ENCODE assay signal across 8 mouse cellular contexts in the genomic region with DNA sequence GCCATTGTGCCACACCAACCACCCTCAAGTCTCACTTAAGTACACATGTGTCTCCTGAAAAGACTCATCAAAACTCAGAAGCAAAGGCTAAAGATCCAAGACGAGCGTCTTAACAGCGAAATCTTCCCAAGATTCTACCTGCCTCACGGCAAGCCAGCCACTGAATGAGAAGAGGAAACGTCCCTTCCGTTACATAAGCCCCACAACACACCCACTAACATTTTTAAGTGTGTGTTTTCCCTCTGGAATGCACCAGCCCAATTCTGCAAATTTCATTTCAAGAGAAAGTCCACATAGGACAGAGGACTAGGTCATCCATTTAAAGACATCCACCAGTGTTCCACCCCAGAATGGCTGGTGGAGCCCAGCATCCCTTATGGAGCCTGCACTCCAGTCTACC. TPM values are rescaled to one million over a fixed set of nuclear protein-coding genes. Genes with fewer than 3 reads are reported as not detected.
DNase-seq lines count a peak whose midpoint lies in the region; ATAC-seq and TF ChIP-seq lines count a peak whose summit lies in the region.

No protein-coding gene starts in this region.

- peaks cover 16% of the 10 kb centered on the region for H3K4me1 ChIP-seq in limb, embryonic 10.5 days
- peaks cover 7% of the 10 kb centered on the region; the same call in 1 of the 2 replicates for H3K4me1 ChIP-seq in stomach, embryonic 14.5 days (ENCODE audit: control insufficient read depth, insufficient read depth, low read length)

- H3K36me3 ChIP-seq in limb, embryonic 10.5 days, result no peaks in the 10 kb centered on the region
- H3K36me3 ChIP-seq in stomach, embryonic 14.5 days (ENCODE audit: control insufficient read depth, insufficient read depth, low read length), result no peaks in the 10 kb centered on the region

- H3K27me3 ChIP-seq in limb, embryonic 10.5 days (ENCODE audit: low read depth, poor library complexity, severe bottlenecking), result no peaks in the 10 kb centered on the region
- H3K27me3 ChIP-seq in stomach, embryonic 14.5 days (ENCODE audit: control insufficient read depth, insufficient read depth, low read length), result no peaks in the 10 kb centered on the region

- no peaks in the 10 kb centered on the region for H3K9me3 ChIP-seq in limb, embryonic 10.5 days (replicated peaks)
- H3K9me3 ChIP-seq in stomach, embryonic 14.5 days (ENCODE audit: control insufficient read depth, low read depth, low read length), result no peaks in the 10 kb centered on the region

- no peak for DNase-seq in gastrocnemius, adult 2 months
- DNase-seq in gastrocnemius, adult 18-20 months (ENCODE audit: low spot score), result no peak
- DNase-seq in right cerebral cortex, adult 2 months (ENCODE audit: low spot score in 2 of 2), result peak; percentile 50 to 66
- no peak for DNase-seq in right cerebral cortex, postnatal 10 days (ENCODE audit: low spot score in 2 of 2)
- DNase-seq in limb, embryonic 10.5 days (ENCODE audit: low spot score), result no peak
- DNase-seq in ovary, postnatal 36 days (ENCODE audit: low spot score), result no peak
- no peak for DNase-seq in layer of hippocampus, adult 11-12 months (ENCODE audit: low spot score)

- peak overlapping the region; percentile 70 for H3K4me2 ChIP-seq in stomach, embryonic 14.5 days (replicated peaks; ENCODE audit: low read depth, low read length)

- intact Hi-C loops in gastrocnemius, adult 2 months (cut with DNase I), result no loop called here

- H3K9ac ChIP-seq in stomach, embryonic 14.5 days (replicated peaks; ENCODE audit: low read depth, low read length), result peak overlapping the region; percentile 49

- ATAC-seq in stomach, embryonic 14.5 days (ENCODE audit: insufficient number of reproducible peaks, insufficient read depth, low FRiP score, low read depth), result no peak

- no peak for TF ChIP-seq CTCF in gastrocnemius, adult 2 months (IDR thresholded peaks at IDR 0.05)

- peak overlapping the region; percentile 89 for H3K27ac ChIP-seq in gastrocnemius, adult 2 months
- H3K27ac ChIP-seq in limb, embryonic 10.5 days, result peak overlapping the region; percentile 86
- H3K27ac ChIP-seq in stomach, embryonic 14.5 days (ENCODE audit: low read length), result no peak overlapping the region

- H3K4me3 ChIP-seq in gastrocnemius, adult 2 months, result peak overlapping the region; percentile 93
- H3K4me3 ChIP-seq in limb, embryonic 10.5 days, result peak overlapping the region; percentile 81
- peak overlapping the region; percentile 70 for H3K4me3 ChIP-seq in stomach, embryonic 14.5 days (ENCODE audit: low read depth, low read length)

- 83% methylated on average over 6 of the region's 6 CpGs for WGBS in limb, embryonic 10.5 days
- WGBS in stomach, embryonic 14.5 days, result 75% methylated on average over 6 of the region's 6 CpGs

RNA-seq across cellular contexts. Expression of a gene that starts 0.7 kb away (rescaled TPM):
- 10 to 100 TPM; 18.3 to 19.7 TPM for total RNA-seq in gastrocnemius, adult 2 months (2021)
- 10 to 100 TPM; 18.2 to 18.7 TPM for total RNA-seq in gastrocnemius, adult 18-20 months (2021)
- polyA plus RNA-seq in limb, embryonic 10.5 days (2016; fragmentation: Nextera tagmentation; extraction: Ambion mirVana), result 13.0 and 16.3 TPM in 2 replicates
- polyA plus RNA-seq in stomach, embryonic 14.5 days (2014; fragmentation: Nextera tagmentation; extraction: Ambion mirVana), result 15.3 and 16.1 TPM in 2 replicates

RNA-seq across cellular contexts. Expression of a gene that starts 14.1 kb away (rescaled TPM):
- 10 to 100 TPM; 29.3 to 29.8 TPM for total RNA-seq in gastrocnemius, adult 2 months (2021)
- total RNA-seq in gastrocnemius, adult 18-20 months (2021), result 10 to 100 TPM; 26.4 to 30.1 TPM
- polyA plus RNA-seq in limb, embryonic 10.5 days (2016; fragmentation: Nextera tagmentation; extraction: Ambion mirVana), result 51.3 and 55.0 TPM in 2 replicates
- 41.1 and 43.0 TPM in 2 replicates for polyA plus RNA-seq in stomach, embryonic 14.5 days (2014; fragmentation: Nextera tagmentation; extraction: Ambion mirVana)

Comparison
In these comparisons a context has a peak if more than half of its experiments do, and no peak if none do; other contexts are left out.
1. DNase-seq: peak in right cerebral cortex, adult 2 months (2 of 2); none in gastrocnemius, adult 2 months (single experiment), gastrocnemius, adult 18-20 months (single experiment), right cerebral cortex, postnatal 10 days (0 of 2), limb, embryonic 10.5 days (single experiment), ovary, postnatal 36 days (single experiment) and layer of hippocampus, adult 11-12 months (single experiment).
2. Peak in every context shown above with its lines, with median percentiles within 50 percentile points of each other: H3K4me3 ChIP-seq.